Mouse (Mus musculus) olfactory bulb, adult 2 months (tissue): ENCODE results near the gene Unc5c. TPM values are rescaled to one million over a fixed set of nuclear protein-coding genes. Genes with fewer than 3 reads are reported as not detected.

Experiments
- H3K27ac ChIP-seq: fragments of 200-500 bp; 2 replicates; pipeline ENCODE4 v1.5.1; 2012; ENCODE audit warnings: low read depth, low read length; ENCODE audit not compliant: insufficient read depth
- H3K4me1 ChIP-seq: fragments of 200-500 bp; 2 replicates; pipeline ENCODE4 v1.6.1; 2012; ENCODE audit warnings: low read length; ENCODE audit not compliant: control insufficient read depth, insufficient read depth
- H3K4me3 ChIP-seq: fragments of 200-500 bp; 2 replicates; pipeline ENCODE4 v1.5.1; 2012; ENCODE audit warnings: mild to moderate bottlenecking, low read depth, low read length, moderate library complexity; ENCODE audit not compliant: insufficient read depth
- CTCF ChIP-seq: fragments of 200-500 bp; IDR thresholded peaks from 2 replicates; pipeline ENCODE4 v1.5.1; 2012; ENCODE audit warnings: low read depth, mild to moderate bottlenecking, low read length, moderate library complexity; ENCODE audit not compliant: insufficient read depth
- POLR2A ChIP-seq: fragments of 200-500 bp; IDR thresholded peaks from 2 replicates; pipeline ENCODE4 v1.6.1; 2012; ENCODE audit warnings: mild to moderate bottlenecking, low read depth, low read length, moderate library complexity; ENCODE audit not compliant: insufficient read depth
- WGBS: fragments of 180-500 bp; shearing (Covaris S2); methylation state at CpG from one replicate; pipeline ENCODE4 v1.1.7; 2018; 5-methylcytosine and 5-hydroxymethylcytosine counted together
- polyA plus RNA-seq: library from polyadenylated mRNA; stranded (reverse); fragments of >200 nt; gene quantifications from 2 replicates; pipeline ENCODE4 v1.2.4, GENCODE M21; 2012; ENCODE audit warnings: low replicate concordance; ENCODE audit not compliant: missing spikeins, insufficient read depth, insufficient read length

The Unc5c gene
- polyA plus RNA-seq, result not detected in 2 replicates

- TF ChIP-seq CTCF (no peak), POLR2A (no peak)
- H3K4me1 ChIP-seq, result peaks cover 5% of the 10 kb centered on the region; the same call in 1 of the 2 replicates
- H3K4me3 ChIP-seq, result peak within 1 kb of the TSS; percentile 87
- H3K27ac ChIP-seq, result peak within 1 kb of the TSS; percentile 49
- WGBS, result under 1% methylated on average over 61 of the region's 61 CpGs
Observed at GRCm38 (mm10) chr3:141465104-141465705, at the start of gene Unc5c. Gene Unc5c, plus strand, starts transcription at chr3:141465216.

GRCm38 (mm10) chr3:141457475-141457874, 7.5 kb upstream of the Unc5c start:
- no peak overlapping the region for H3K27ac ChIP-seq
- H3K4me3 ChIP-seq, result no peak overlapping the region
- no peaks in the 10 kb centered on the region for H3K4me1 ChIP-seq
- 93% methylated on average over 2 of the region's 2 CpGs for WGBS
- TF ChIP-seq CTCF, result no peak
- no peak for TF ChIP-seq POLR2A

DNA sequence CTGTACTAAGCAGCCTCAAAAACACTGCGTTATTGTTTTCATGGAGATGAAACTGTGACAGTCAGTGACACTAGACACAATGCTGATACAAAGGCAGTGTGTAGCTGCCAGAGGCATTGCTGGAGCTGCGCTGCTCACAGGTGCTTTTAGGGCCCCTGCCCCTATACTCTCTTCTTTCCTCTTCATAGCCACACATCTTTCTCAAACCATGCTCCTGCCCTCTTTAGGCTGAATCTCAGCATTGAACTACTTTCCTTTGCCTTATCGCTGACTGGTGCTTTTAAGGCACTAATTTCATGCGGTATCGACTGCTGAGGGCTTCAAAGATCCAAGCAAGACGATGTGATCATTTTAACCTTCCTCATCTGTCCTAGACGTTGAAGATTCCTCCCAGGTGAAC, 2.5 kb upstream of the Unc5c start:
- TF ChIP-seq CTCF, result no peak
- no peak for TF ChIP-seq POLR2A
- H3K27ac ChIP-seq, result no peak overlapping the region
- 45% methylated on average over 7 of the region's 7 CpGs for WGBS

DNA sequence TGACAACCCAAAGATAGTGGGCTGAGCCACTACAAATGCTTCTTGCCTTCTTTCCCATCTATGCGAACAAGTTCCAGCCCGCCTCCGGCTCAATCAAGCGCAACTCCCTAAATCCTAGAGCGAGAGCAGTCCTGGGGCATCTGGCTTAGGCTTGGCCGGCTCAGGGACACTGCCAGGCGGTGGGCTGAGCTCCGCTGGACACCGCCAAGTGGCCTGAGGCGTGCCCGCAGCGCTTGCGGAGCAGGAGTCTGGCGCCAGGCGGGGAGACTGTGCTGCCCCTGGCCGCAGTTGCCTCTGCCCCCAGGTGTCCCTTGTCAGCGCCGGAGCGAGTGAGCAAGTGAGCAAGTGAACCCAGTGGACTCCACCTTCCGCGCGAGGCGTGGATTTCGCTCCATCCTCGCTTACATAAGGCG, 319 bp upstream of the Unc5c start:
- Histone ChIP-seq H3K27ac (peak overlapping the region; percentile 49), H3K4me3 (peak overlapping the region; percentile 87), H3K4me1 (peaks cover 5% of the 10 kb centered on the region; the same call in 1 of the 2 replicates)
- TF ChIP-seq CTCF (no peak), POLR2A (no peak)
- 0% methylated on average over 26 of the region's 26 CpGs for WGBS

More for the DNA sequence above, 2.5 kb upstream of the Unc5c start:
- Histone ChIP-seq H3K4me1 (peaks cover 5% of the 10 kb centered on the region; the same call in 1 of the 2 replicates), H3K4me3 (no peak overlapping the region)

- peaks cover 5% of the 10 kb centered on the region; the same call in 1 of the 2 replicates for H3K4me1 ChIP-seq
- peak overlapping the region; percentile 87 for H3K4me3 ChIP-seq
- no peak overlapping the region for H3K27ac ChIP-seq
- WGBS, result 3% methylated on average over 20 of the region's 20 CpGs
- TF ChIP-seq POLR2A (no peak), CTCF (no peak)
Observed at GRCm38 (mm10) chr3:141466061-141466460, 1.0 kb downstream of the Unc5c start.

DNA sequence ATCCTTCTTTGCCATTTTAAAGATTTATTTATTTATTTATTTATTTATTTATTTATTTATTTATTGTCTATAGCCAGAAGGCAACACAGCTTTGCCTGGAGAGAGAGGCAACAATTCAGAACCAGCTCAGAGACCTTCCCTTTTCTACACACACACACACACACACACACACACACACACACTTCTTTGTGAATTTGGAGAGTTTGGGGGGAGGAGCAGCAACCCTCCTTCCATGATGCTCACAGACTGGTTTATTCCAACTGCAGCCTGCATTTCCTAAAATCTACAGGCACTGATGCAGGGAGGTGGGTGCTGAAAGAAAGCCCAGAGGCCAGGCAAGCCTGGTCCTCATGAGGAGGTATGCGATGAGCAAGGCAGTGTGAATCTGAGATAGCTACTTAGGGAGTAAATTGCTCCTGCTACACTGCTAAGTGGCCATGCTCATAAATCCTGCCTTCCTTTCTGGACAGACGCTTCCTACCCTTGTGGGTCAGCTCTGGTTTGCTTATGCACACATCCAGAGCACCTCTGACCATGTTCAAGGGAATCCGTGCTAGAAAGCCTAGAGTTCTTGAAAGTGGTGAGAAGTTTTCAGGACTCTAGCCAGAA, 1.8 kb downstream of the Unc5c start:
- peak overlapping the region; percentile 11 for H3K4me3 ChIP-seq
- H3K4me1 ChIP-seq, result peaks cover 5% of the 10 kb centered on the region; the same call in 1 of the 2 replicates
- 65% methylated on average over 3 of the region's 3 CpGs for WGBS
- no peak for TF ChIP-seq CTCF
- TF ChIP-seq POLR2A, result no peak
- no peak overlapping the region for H3K27ac ChIP-seq

DNA sequence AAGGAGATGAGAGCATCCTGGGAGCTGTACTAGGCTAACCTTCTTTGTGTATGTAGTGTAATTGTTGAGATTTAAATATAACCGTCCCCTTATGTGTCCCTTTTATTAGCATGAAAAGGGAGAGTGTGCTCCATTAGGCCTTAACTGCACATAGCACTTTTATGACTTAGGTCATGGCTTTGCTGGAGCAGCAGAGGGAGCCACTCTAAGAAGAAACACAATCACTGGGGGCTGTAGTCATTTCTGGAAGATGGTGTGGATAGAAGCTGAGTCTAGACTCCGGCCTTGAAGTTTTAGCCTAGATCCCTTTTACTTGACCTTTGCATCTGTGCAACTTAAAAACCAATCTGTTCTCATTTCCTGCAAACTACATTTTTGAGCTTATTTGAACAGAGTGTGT, 4.3 kb downstream of the Unc5c start:
- 73% methylated on average over 2 of the region's 2 CpGs for WGBS
- Histone ChIP-seq H3K27ac (no peak overlapping the region), H3K4me3 (no peak overlapping the region), H3K4me1 (peaks cover 5% of the 10 kb centered on the region; the same call in 1 of the 2 replicates)
- TF ChIP-seq CTCF, result no peak
- no peak for TF ChIP-seq POLR2A

- TF ChIP-seq CTCF, result no peak
- TF ChIP-seq POLR2A, result no peak
- 77% methylated on average over 5 of the region's 5 CpGs for WGBS
- Histone ChIP-seq H3K4me3 (no peak overlapping the region), H3K4me1 (no peaks in the 10 kb centered on the region), H3K27ac (no peak overlapping the region)
Observed at GRCm38 (mm10) chr3:141473205-141473604, 8.2 kb downstream of the Unc5c start.

- H3K27ac ChIP-seq, result no peak overlapping the region
- no peak for TF ChIP-seq CTCF
- TF ChIP-seq POLR2A, result no peak
- WGBS, result 96% methylated on average over 5 of the region's 5 CpGs
- no peaks in the 10 kb centered on the region for H3K4me1 ChIP-seq
- H3K4me3 ChIP-seq, result no peak overlapping the region
Observed at GRCm38 (mm10) chr3:141475389-141475788, 10.4 kb downstream of the Unc5c start.
